Mouse (Mus musculus) stomach, embryonic 15.5 days (tissue): ENCODE results near the gene Rdh16f1. TPM values are rescaled to one million over a fixed set of nuclear protein-coding genes. Genes with fewer than 3 reads are reported as not detected.

Experiments used
- polyA plus RNA-seq: library from polyadenylated mRNA; unstranded; fragments of >200 nt; fragmentation: Nextera tagmentation; extraction: Ambion mirVana; gene quantifications from 2 replicates; pipeline ENCODE4 v1.2.1, GENCODE M21; 2015

Rdh16f1 gene
- polyA plus RNA-seq, 1 experiment from 2014 or later = not detected

Other genes with a start within 250 kb of the Rdh16f1 start
- gene Ndufa4l2, start 244.8 kb upstream of the Rdh16f1 start, polyA plus RNA-seq = 92.8 and 117 TPM in 2 replicates
- 142 and 144 TPM in 2 replicates for gene Shmt2, start 237.3 kb upstream of the Rdh16f1 start, polyA plus RNA-seq
- gene Nxph4, start 225.2 kb upstream of the Rdh16f1 start, polyA plus RNA-seq = 5.0 and 5.4 TPM in 2 replicates
- 77.0 and 87.0 TPM in 2 replicates for gene Lrp1, start 138.6 kb upstream of the Rdh16f1 start, polyA plus RNA-seq
- 35.0 and 37.1 TPM in 2 replicates for gene Stat6, start 116.8 kb upstream of the Rdh16f1 start, polyA plus RNA-seq
- gene Nemp1, start 92.9 kb upstream of the Rdh16f1 start, polyA plus RNA-seq = 7.8 and 8.6 TPM in 2 replicates
- 10.8 and 13.3 TPM in 2 replicates for gene Nab2, start 91.2 kb upstream of the Rdh16f1 start, polyA plus RNA-seq
- 15.3 and 17.1 TPM in 2 replicates for gene Myo1a, start 54.6 kb upstream of the Rdh16f1 start, polyA plus RNA-seq
- 2.7 and 4.4 TPM in 2 replicates for gene Tac2, start 35.3 kb upstream of the Rdh16f1 start, polyA plus RNA-seq
- gene Zbtb39, start 20.2 kb upstream of the Rdh16f1 start, polyA plus RNA-seq = 2.5 and 3.0 TPM in 2 replicates
- gene Gpr182, start 8.1 kb upstream of the Rdh16f1 start, polyA plus RNA-seq = 2.4 and 2.9 TPM in 2 replicates
- gene Rdh1, start 66 bp upstream of the Rdh16f1 start, polyA plus RNA-seq = 0.03 TPM in 1 of 2 replicates, not detected in the other
- gene Rdh9, start 16.6 kb downstream of the Rdh16f1 start, polyA plus RNA-seq = 0.10 and 0.18 TPM in 2 replicates
- not detected in 2 replicates for gene Rdh16, start 41.4 kb downstream of the Rdh16f1 start, polyA plus RNA-seq
- not detected in 2 replicates for gene Rdh19, start 90.1 kb downstream of the Rdh16f1 start, polyA plus RNA-seq
- gene Rdh16f2, start 106.7 kb downstream of the Rdh16f1 start, polyA plus RNA-seq = not detected in 2 replicates
- gene Rdh7, start 129.0 kb downstream of the Rdh16f1 start, polyA plus RNA-seq = 0.35 and 0.37 TPM in 2 replicates
- gene Sdr9c7, start 138.7 kb downstream of the Rdh16f1 start, polyA plus RNA-seq = 0.85 and 1.2 TPM in 2 replicates
- gene Hsd17b6, start 247.8 kb downstream of the Rdh16f1 start, polyA plus RNA-seq = not detected in 2 replicates